Mouse (Mus musculus) embryonic facial prominence, embryonic 12.5 days (tissue): ENCODE data around the gene Cdk19. TPM values are rescaled to one million over a fixed set of nuclear protein-coding genes. Genes with fewer than 3 reads are reported as not detected.
"Not testable (repeated sequence)": the region's sequence is repeated elsewhere in the genome, so short reads cannot be mapped to it uniquely, and the experiment has no call there.

Experiments
- ATAC-seq: fragments of 200-750 bp; cut with Nextera tagmentation; 2 replicates; pipeline ENCODE4 v1.8.0; 2017; ENCODE audit not compliant: insufficient number of reproducible peaks, insufficient read depth, low FRiP score, low TSS enrichment
- H3K27ac ChIP-seq: fragments of 300-500 bp; sonication (generic); 2 replicates; pipeline ENCODE4 v1.5.1; 2016; ENCODE audit warnings: mild to moderate bottlenecking
- H3K27me3 ChIP-seq: fragments of 300-500 bp; sonication (generic); 2 replicates; pipeline ENCODE4 v1.6.1; 2016; ENCODE audit warnings: mild to moderate bottlenecking, moderate library complexity
- H3K36me3 ChIP-seq: fragments of 300-500 bp; sonication (generic); 2 replicates; pipeline ENCODE4 v1.6.1; 2016; ENCODE audit warnings: mild to moderate bottlenecking
- H3K4me1 ChIP-seq: fragments of 300-500 bp; sonication (generic); 2 replicates; pipeline ENCODE4 v1.6.1; 2016
- H3K4me2 ChIP-seq: fragments of 300-500 bp; sonication (generic); replicated peaks from 2 replicates; pipeline ENCODE4 v1.6.1; 2016; ENCODE audit warnings: mild to moderate bottlenecking, moderate library complexity
- H3K4me3 ChIP-seq: fragments of 300-500 bp; sonication (generic); 2 replicates; pipeline ENCODE4 v1.5.1; 2016; ENCODE audit warnings: mild to moderate bottlenecking
- H3K9ac ChIP-seq: fragments of 300-500 bp; sonication (generic); 2 replicates; pipeline ENCODE4 v1.6.1; 2016; ENCODE audit warnings: mild to moderate bottlenecking, moderate library complexity
- H3K9me3 ChIP-seq: fragments of 300-500 bp; sonication (generic); 2 replicates; pipeline ENCODE4 v1.6.1; 2016; ENCODE audit warnings: mild to moderate bottlenecking, moderate library complexity
- WGBS: fragments of 180-500 bp; shearing (Covaris S2); methylation state at CpG from one replicate; pipeline ENCODE4 v1.1.7; 2016; 5-methylcytosine and 5-hydroxymethylcytosine counted together
- polyA plus RNA-seq: library from polyadenylated mRNA; unstranded; fragments of >200 nt; fragmentation: Nextera tagmentation; extraction: Ambion mirVana; gene quantifications from 2 replicates; pipeline ENCODE4 v1.2.1, GENCODE M21; 2016

Gene Cdk19
- polyA plus RNA-seq, 1 experiment from 2014 or later, result 15.8 TPM

DNA sequence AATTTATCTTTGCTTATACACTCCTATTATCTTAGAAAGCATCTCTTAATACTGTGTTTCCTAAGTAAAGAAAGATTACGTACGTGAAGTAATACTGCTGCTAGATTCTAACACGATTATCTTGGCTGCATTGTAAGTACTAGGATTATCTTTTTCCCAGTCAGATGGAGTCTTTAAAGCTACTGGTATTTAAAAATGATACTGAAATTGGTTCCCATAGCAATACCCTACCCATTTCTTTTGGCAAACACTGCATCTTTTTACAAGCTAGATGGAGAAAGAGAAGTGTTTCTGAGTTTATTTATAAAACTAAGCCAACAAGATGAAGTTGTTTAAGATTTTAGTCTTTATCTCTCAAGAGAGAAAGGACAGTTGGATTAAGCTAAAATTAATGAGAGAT is 67.3 kb downstream of the Cdk19 start:
- Histone ChIP-seq H3K27me3 (no peaks in the 10 kb centered on the region), H3K27ac (no peak overlapping the region), H3K9ac (no peak overlapping the region), H3K9me3 (no peaks in the 10 kb centered on the region), H3K36me3 (no peaks in the 10 kb centered on the region), H3K4me1 (no peaks in the 10 kb centered on the region), H3K4me3 (no peak overlapping the region), H3K4me2 (no peak overlapping the region)
- 85% methylated on average over 3 of the region's 3 CpGs for WGBS
- ATAC-seq, result no peak

DNA sequence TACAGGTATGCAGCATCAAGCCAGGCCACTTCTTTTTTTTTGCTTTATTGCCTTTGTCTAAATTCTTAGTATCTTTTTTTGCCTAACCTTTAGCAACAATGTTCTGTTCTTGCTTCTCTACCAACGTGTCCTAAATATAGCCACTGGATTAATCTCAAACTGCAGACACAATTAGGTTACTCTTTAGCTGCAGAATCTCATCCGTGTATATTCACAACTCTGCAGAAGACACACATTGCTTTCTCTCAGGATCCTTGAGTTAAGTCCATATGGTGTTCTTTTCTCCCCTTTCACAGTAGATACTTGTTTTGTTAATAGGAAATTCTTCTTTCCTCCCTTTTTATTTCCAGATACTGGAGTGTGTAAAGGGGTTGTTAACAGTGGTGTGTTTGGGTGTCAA is 70.0 kb downstream of the Cdk19 start:
- H3K4me3 ChIP-seq, result no peak overlapping the region

DNA sequence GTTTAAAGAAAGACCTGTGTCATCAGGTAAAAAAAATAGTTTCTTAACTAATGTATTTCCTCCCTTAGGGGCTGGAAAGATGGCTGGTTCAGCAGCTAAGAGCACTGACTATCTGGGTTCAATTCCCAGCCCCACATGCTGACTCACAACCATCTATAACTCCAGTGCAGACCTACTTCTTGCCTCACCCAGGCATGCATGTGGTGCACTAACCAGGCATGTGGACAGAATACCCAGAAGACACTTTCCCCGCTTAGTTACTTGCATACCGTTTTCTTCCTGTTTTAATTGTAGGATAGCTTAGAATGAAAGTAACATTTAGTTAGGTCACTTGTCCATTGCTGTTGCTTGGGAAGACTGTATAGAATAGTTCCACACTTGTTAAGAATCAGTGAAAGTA is 72.0 kb downstream of the Cdk19 start:
- no peak overlapping the region for H3K4me2 ChIP-seq
- H3K9me3 ChIP-seq, result no peaks in the 10 kb centered on the region
- H3K4me3 ChIP-seq, result no peak overlapping the region
- ATAC-seq, result no peak
- no peak overlapping the region for H3K9ac ChIP-seq
- no peaks in the 10 kb centered on the region for H3K27me3 ChIP-seq
- H3K27ac ChIP-seq, result no peak overlapping the region
- H3K4me1 ChIP-seq, result no peaks in the 10 kb centered on the region
- WGBS, result 94% methylated on average over 2 of the region's 2 CpGs
- H3K36me3 ChIP-seq, result no peaks in the 10 kb centered on the region

More for the DNA sequence above, 70.0 kb downstream of the Cdk19 start:
- Histone ChIP-seq H3K9me3 (no peaks in the 10 kb centered on the region), H3K36me3 (no peaks in the 10 kb centered on the region), H3K4me1 (no peaks in the 10 kb centered on the region), H3K9ac (no peak overlapping the region), H3K4me2 (no peak overlapping the region), H3K27ac (no peak overlapping the region), H3K27me3 (no peaks in the 10 kb centered on the region)
- ATAC-seq, result no peak
- WGBS, result 90% methylated on average over 2 of the region's 2 CpGs

DNA sequence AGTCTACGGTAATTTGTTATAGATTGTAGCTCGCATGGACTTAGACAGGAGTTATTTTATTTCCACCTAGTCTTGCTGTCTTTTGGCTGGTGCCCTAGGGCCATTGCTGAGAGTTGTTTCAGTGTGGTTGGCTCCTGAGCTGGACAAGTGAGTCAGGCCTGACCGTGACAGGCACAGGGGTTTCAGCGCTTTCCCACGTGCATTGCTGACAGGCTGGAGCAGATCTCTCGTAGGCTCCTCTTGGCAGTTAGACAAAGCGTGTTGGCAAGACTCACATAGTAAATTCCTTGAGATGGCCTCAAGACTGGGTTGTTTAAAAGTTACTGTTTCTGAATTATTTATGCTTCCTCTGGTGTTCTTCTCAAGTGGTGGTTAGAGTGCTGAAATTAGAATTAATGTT is 77.6 kb downstream of the Cdk19 start:
- Histone ChIP-seq H3K4me2 (no peak overlapping the region), H3K27me3 (no peaks in the 10 kb centered on the region), H3K36me3 (no peaks in the 10 kb centered on the region), H3K9me3 (no peaks in the 10 kb centered on the region), H3K4me1 (peaks cover 3% of the 10 kb centered on the region; the same call in 1 of the 2 replicates), H3K4me3 (no peak overlapping the region), H3K9ac (no peak overlapping the region), H3K27ac (no peak overlapping the region)
- ATAC-seq, result no peak
- WGBS, result 68% methylated on average over 7 of the region's 7 CpGs

DNA sequence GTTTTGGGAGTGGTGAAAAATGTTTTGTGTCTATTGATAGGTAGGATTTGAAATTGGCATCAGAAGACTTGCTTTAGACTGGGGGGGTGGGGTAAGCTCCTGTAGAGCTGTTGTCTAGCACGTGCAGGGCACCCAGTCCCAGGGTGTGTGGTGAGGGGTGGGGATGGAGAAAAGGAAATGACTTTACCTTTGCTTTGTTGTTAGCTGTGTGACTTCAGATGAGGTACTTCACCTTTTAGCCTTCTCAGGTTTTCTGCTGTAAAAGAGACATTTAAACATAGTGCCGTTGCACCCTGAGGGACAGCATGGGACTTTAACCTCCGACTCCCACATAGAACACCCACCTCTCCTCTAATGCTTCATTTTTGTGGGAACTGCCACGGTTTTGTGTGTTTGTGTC is 80.5 kb downstream of the Cdk19 start:
- Histone ChIP-seq H3K4me3 (no peak overlapping the region), H3K4me1 (peaks cover 3% of the 10 kb centered on the region; the same call in 1 of the 2 replicates), H3K4me2 (no peak overlapping the region), H3K9me3 (no peaks in the 10 kb centered on the region), H3K27ac (no peak overlapping the region), H3K27me3 (no peaks in the 10 kb centered on the region), H3K9ac (no peak overlapping the region), H3K36me3 (no peaks in the 10 kb centered on the region)
- no peak for ATAC-seq
- WGBS, result 83% methylated on average over 4 of the region's 4 CpGs

DNA sequence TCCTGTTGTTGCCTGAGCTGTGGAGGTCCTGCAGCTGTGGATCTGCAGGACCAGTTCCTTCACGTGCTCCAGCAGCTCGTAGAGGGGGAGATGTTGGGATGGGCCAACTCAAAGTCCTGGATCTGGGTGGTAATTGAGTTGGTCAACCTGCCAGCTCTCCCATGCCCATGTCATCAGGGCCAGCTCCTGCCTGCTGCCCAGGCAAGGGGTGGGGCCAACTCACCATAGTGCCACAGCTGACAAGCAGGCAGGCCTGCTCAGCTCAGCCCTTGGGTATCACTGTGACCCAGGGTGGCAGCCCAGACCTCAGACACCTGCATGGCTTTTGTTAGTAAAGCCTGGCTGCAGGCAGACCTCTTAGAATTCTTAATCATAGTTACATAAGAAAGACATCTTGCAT is 81.3 kb downstream of the Cdk19 start:
- no peak overlapping the region for H3K4me3 ChIP-seq
- peaks cover 6% of the 10 kb centered on the region; the same call in 1 of the 2 replicates for H3K4me1 ChIP-seq
- H3K36me3 ChIP-seq, result no peaks in the 10 kb centered on the region
- WGBS, result 86% methylated on average over 2 of the region's 2 CpGs
- no peaks in the 10 kb centered on the region for H3K27me3 ChIP-seq
- no peak for ATAC-seq
- H3K9ac ChIP-seq, result no peak overlapping the region
- H3K4me2 ChIP-seq, result no peak overlapping the region
- no peak overlapping the region for H3K27ac ChIP-seq
- no peaks in the 10 kb centered on the region for H3K9me3 ChIP-seq

DNA sequence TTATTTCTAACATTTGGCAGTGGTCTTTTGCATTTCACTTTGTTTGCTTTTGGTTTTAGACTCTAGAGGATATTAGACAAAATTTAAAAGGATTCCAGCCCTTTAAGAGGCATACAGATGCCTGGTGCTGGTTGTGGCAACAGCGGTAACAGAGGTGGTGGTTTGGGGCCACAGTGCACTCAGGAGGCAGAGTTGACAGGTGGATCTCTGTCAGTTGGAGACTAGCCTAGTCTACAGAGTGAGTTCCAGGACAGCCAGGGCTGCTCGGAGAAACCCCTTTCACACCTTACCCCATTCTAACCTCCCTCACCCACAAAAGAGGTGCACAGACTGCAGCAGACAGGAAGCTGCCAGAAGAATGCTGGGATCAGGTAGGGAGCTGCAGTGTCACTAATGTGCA is 82.4 kb downstream of the Cdk19 start:
- 89% methylated on average over 2 of the region's 2 CpGs for WGBS
- no peaks in the 10 kb centered on the region for H3K36me3 ChIP-seq
- H3K27ac ChIP-seq, result no peak overlapping the region

DNA sequence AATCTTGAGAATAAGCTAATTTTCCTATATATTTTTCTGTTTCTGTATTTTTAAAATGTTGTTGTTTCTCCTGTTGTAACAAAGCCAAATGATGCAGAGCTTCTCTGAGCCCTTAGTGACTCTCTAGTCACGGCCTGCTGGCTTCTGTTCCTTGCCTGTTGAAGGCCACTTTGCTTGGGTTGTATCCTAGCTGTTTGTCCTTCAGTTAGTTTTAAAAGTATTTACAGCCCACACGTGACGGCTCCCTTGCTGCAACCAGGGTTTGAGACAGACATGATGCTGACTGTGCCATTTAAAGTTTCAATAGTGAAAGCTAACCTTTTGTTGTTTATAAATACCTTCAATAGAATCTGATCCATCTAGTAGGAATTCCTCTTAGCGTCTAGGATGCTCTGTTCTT is 83.3 kb downstream of the Cdk19 start:
- H3K4me2 ChIP-seq, result no peak overlapping the region
- H3K9me3 ChIP-seq, result no peaks in the 10 kb centered on the region
- H3K9ac ChIP-seq, result no peak overlapping the region
- no peaks in the 10 kb centered on the region for H3K27me3 ChIP-seq
- H3K4me1 ChIP-seq, result peaks cover 7% of the 10 kb centered on the region; the same call in 1 of the 2 replicates
- no peaks in the 10 kb centered on the region for H3K36me3 ChIP-seq
- no peak overlapping the region for H3K4me3 ChIP-seq
- H3K27ac ChIP-seq, result no peak overlapping the region
- 69% methylated on average over 4 of the region's 4 CpGs for WGBS
- no peak for ATAC-seq

More for the DNA sequence above, 82.4 kb downstream of the Cdk19 start:
- Histone ChIP-seq H3K27me3 (no peaks in the 10 kb centered on the region), H3K4me3 (no peak overlapping the region), H3K4me1 (peaks cover 10% of the 10 kb centered on the region; the same call in 1 of the 2 replicates), H3K9me3 (no peaks in the 10 kb centered on the region), H3K9ac (no peak overlapping the region), H3K4me2 (no peak overlapping the region)
- no peak for ATAC-seq

DNA sequence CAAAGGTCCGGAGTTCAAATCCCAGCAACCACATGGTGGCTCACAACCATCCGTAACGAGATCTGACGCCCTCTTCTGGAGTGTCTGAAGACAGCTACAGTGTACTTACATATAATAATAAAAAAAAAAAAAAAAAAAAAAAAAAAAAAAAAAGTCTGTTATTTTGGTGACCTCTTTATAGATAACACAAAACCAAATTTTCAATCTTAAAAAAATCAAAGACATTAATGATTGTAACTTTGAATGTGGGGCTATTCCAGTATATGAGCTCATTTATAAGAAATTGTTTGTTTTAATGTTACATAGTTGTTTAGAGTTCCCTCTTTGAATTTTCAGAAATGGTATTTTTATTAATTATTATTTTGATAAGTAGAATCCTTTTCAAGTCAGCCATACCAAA is 85.1 kb downstream of the Cdk19 start:
- H3K36me3 ChIP-seq, H3K4me3 ChIP-seq, ATAC-seq, H3K27ac ChIP-seq, H3K27me3 ChIP-seq, H3K9ac ChIP-seq, H3K9me3 ChIP-seq, H3K4me2 ChIP-seq, H3K4me1 ChIP-seq: not testable (repeated sequence)
- 84% methylated on average over 4 of the region's 4 CpGs for WGBS

DNA sequence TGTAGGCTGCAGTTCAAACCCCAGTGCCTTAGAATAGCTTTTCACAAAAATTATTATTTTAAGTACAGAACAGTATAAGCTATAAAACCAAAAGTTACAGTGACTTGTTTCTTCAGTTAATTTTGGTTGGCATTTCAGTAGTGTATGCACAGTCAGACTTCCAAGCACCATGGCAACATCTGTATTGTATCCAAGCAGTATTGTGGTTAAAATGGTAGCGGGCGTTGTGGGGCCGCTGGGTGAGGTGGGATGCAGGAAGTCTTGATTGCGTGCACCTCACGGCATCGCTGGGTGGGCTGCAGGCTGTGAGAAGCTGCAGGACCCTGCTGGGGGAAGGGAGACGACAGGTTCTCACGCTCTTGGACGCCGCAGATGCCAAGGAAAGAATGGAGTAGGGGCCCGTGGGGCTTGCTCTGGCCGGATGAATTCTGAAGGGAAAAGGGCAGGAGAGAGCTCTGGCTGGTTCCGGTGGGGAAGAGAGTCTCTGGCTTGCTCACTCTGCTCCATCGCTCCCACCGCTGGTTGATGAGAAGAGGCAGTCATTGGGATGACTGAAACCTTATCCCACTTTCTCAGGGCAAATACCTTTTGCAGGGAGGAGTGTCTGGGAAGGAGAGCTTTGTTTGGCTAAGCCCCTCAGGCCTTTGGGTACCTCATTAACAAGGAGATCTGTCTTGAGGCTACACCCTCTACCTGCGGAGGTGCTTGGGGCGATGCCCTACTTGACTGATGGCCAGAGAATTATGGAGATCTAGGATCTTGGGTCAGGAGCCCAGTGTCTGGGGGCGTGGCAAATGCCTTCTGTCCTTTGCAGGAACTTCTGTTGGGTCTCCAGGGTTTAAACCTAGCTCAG is 86.1 kb downstream of the Cdk19 start:
- no peaks in the 10 kb centered on the region for H3K36me3 ChIP-seq
- H3K27me3 ChIP-seq, result no peaks in the 10 kb centered on the region
- no peak; the same call in 1 of the 2 replicates for ATAC-seq
- H3K4me1 ChIP-seq, result peaks cover 7% of the 10 kb centered on the region; the same call in 1 of the 2 replicates
- WGBS, result 27% methylated on average over 18 of the region's 18 CpGs
- peak overlapping the region; percentile 41 for H3K4me2 ChIP-seq
- no peak overlapping the region for H3K4me3 ChIP-seq
- no peak overlapping the region for H3K9ac ChIP-seq
- no peaks in the 10 kb centered on the region for H3K9me3 ChIP-seq
- H3K27ac ChIP-seq, result no peak overlapping the region; the same call in 1 of the 2 replicates

DNA sequence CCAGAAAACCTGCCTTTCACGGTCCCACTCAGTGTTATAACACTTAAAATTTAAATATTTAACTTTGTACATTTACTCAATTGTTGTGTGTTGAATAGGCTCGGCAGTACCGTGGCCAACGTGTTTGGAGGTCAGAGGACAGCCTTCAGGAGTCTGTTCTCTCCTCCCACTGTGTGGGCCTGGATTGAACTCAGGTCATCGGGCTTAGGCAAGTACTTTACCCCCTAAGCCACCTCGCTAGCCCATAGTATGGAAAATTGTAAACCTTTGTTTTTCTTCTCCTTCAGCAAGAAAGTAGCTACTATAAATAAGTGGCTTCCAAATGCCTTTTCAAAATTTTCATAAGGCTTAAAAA is 86.7 kb downstream of the Cdk19 start:
- ATAC-seq, result no peak
- H3K9me3 ChIP-seq, result no peaks in the 10 kb centered on the region

DNA sequence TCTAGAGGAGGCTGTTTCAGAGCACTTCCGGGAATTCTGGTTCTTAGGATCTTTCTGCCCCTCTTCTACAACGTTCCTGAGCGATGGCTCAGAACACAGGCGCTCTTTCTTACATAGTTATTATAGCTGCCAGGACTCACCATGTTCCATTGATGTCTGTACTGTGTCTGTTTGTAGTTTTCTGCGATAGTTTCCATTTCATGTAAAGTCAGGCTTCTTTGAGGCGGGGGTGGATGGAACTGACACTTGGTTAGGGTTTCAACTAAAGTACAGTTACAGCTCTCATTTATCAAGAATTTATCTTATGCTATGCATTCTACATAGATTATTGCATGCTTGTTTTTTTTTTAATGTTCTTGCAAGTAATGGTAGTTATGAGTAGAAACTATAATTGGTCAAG is 89.3 kb downstream of the Cdk19 start:
- no peak for ATAC-seq
- no peaks in the 10 kb centered on the region for H3K27me3 ChIP-seq
- H3K27ac ChIP-seq, result no peak overlapping the region
- 73% methylated on average over 6 of the region's 6 CpGs for WGBS
- peaks cover 7% of the 10 kb centered on the region; the same call in 1 of the 2 replicates for H3K4me1 ChIP-seq
- no peak overlapping the region for H3K9ac ChIP-seq
- H3K4me2 ChIP-seq, result no peak overlapping the region
- H3K36me3 ChIP-seq, result no peaks in the 10 kb centered on the region
- H3K9me3 ChIP-seq, result no peaks in the 10 kb centered on the region
- H3K4me3 ChIP-seq, result no peak overlapping the region

More for the DNA sequence above, 86.7 kb downstream of the Cdk19 start:
- WGBS, result 55% methylated on average over 6 of the region's 6 CpGs
- H3K4me2 ChIP-seq, result peak overlapping the region; percentile 41; the same call in 1 of the 2 replicates
- peaks cover 7% of the 10 kb centered on the region; the same call in 1 of the 2 replicates for H3K4me1 ChIP-seq
- no peaks in the 10 kb centered on the region for H3K36me3 ChIP-seq
- H3K27ac ChIP-seq, result no peak overlapping the region
- H3K9ac ChIP-seq, result no peak overlapping the region
- no peaks in the 10 kb centered on the region for H3K27me3 ChIP-seq
- H3K4me3 ChIP-seq, result no peak overlapping the region
